Mouse (Mus musculus): ENCODE data around the gene Hoxd4. TPM values are rescaled to one million over a fixed set of nuclear protein-coding genes. Genes with fewer than 3 reads are reported as not detected.

Gene Hoxd4
- polyA plus RNA-seq, 1 experiment = 6.7 TPM

DNA sequence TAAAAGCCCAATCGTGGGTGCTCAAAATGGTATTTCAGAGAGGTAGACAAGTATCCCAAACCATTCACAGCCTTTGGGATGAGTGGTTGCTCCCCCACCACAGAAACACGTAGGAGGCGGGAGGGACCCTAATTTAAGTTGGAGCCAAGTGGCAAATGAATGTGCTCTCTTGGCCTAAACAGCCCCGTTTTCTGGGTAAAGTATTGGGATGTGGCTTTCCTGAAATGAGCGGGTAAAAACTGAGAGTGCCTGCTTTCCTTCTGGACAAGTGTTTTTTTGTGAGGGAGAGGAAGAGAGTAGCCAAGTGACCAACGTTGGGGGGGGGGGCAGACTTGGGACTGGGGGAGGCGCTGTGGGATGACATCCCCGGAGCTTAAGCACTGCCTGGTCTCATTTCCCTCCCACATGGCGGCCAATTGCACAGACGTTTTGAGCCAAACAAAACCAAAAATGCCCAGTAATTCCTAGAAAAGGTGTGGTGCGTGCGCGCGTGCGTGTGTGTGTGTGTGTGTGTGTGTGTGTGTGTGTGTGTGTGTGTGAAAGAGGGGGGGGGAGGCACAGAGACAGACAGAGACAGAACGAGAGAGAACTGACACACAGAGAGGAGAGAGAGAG lies 693 bp upstream of the Hoxd4 start:
- Histone ChIP-seq H3K27ac (ENCODE audit: insufficient read depth, low read length) (peak overlapping the region; percentile 78; the same call in 1 of the 2 replicates), H3K4me1 (ENCODE audit: control insufficient read depth, insufficient read depth, low read length) (no peaks in the 10 kb centered on the region), H3K4me3 (ENCODE audit: insufficient read depth, low read length) (peak overlapping the region; percentile 44)
- TF ChIP-seq POLR2A (IDR thresholded peaks at IDR 0.05; ENCODE audit: low read depth, low read length) = no peak; the same call in 1 of the 2 replicates
- no peak for TF ChIP-seq CTCF (IDR thresholded peaks at IDR 0.05; ENCODE audit: borderline replicate concordance, insufficient read depth, low read length)

DNA sequence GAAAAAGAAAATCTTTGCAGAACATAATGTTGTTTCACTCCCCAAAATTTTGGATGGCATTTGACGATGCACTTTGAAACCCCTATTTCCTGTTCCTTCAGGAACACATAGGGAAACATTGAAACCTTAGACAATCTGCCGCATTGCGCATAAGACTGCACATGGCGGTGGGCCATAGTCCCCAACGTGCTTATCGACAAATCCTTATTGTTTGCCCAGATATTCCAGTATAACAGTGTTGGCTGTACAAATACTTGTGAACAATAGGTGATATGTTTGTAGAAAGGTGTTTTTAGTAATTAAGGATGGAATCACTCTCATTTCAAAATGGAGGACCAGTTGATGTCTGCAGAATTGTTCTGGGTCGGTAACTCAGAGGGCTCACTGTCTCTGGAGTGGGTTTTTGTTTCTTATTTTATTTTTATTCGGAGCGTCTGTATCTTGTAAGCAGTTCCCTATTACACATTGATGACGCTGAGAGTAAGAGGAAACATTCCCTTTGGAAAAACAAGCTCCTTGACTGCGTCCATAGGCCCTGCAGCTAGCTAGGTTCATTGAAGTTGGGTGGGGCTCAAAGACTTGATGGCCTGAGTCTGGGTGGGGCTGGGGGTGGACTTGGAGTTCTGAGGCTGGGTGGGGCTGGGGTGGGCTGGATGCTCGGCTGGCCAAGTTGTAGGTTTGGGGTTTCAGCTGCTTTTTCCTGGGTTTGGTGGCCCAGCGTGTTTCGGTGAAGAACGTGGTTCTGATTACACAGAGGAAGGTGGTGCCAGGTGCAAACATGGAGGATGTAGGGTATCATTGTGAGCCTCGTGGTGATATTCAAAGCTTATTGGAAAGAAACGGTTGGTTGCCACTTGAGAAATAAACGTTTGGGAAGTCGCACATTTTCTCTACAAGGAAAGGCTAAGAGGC lies 1.8 kb downstream of the Hoxd4 start:
- TF ChIP-seq POLR2A (IDR thresholded peaks at IDR 0.05; ENCODE audit: low read depth, low read length) (no peak; the same call in 1 of the 2 replicates), CTCF (IDR thresholded peaks at IDR 0.05; ENCODE audit: borderline replicate concordance, insufficient read depth, low read length) (no peak)
- Histone ChIP-seq H3K4me1 (ENCODE audit: control insufficient read depth, insufficient read depth, low read length) (no peaks in the 10 kb centered on the region), H3K27ac (ENCODE audit: insufficient read depth, low read length) (peak overlapping the region; percentile 72), H3K4me3 (ENCODE audit: insufficient read depth, low read length) (0 out of 2 replicates have a peak overlapping the region, but pooled peaks have one; percentile 2)

DNA sequence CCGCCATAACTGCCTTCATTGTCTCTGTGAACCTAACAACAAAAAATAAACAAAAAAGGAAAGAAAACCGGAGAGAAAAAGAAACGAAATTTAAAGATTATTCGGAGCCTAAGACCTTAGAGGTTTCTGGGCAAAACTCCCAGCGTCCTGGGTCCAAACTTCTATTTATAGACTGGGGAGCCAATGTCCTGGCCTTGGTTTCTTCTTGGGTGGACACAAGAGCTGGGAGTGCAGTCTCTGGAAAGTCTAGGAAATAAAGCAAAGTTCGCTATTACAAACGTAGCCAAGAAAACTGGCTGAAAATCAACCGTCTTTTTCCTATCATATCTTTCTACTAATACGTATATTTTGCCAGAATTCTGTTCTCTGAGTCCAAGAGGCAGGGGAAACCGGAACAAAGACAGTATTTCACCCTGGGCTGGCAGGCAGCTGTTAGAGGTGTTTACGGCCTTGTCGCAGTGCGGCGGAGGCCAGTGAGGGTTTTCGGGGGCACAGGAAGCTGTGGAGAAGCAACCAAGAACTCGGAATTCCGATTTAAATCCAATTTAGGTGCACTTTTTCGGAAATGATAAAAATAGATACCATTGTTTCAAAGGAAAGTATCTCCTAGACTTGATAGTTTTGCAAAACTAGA lies 2.5 kb downstream of the Hoxd4 start:
- TF ChIP-seq CTCF (IDR thresholded peaks at IDR 0.05; ENCODE audit: borderline replicate concordance, insufficient read depth, low read length) (no peak), POLR2A (IDR thresholded peaks at IDR 0.05; ENCODE audit: low read depth, low read length) (no peak)
- H3K4me3 ChIP-seq (ENCODE audit: insufficient read depth, low read length) = no peak overlapping the region
- no peaks in the 10 kb centered on the region for H3K4me1 ChIP-seq (ENCODE audit: control insufficient read depth, insufficient read depth, low read length)
- peak overlapping the region; percentile 72 for H3K27ac ChIP-seq (ENCODE audit: insufficient read depth, low read length)

DNA sequence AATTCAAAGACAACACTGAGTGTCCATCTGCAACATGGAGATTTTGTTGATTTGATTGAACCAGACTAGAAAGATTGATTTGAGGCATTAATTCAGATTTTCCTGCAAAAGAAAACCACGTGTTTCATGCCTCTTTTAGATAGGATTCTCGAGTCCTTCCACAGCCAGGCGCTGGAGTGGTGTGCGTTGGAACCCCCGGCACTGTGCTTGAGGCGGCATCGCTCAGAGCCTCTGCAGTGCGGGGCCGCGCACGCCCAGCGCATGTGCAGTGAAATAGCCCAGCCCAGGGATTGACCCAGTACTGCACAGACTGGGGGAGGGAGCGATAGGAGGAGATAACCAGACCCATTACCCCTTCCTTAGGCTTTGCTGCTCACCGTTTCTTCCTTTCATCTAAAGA lies 3.2 kb downstream of the Hoxd4 start:
- TF ChIP-seq POLR2A (IDR thresholded peaks at IDR 0.05; ENCODE audit: low read depth, low read length) = peak; percentile 62
- no peak for TF ChIP-seq CTCF (IDR thresholded peaks at IDR 0.05; ENCODE audit: borderline replicate concordance, insufficient read depth, low read length)
- no peak overlapping the region for H3K4me3 ChIP-seq (ENCODE audit: insufficient read depth, low read length)
- no peaks in the 10 kb centered on the region for H3K4me1 ChIP-seq (ENCODE audit: control insufficient read depth, insufficient read depth, low read length)
- peak overlapping the region; percentile 72 for H3K27ac ChIP-seq (ENCODE audit: insufficient read depth, low read length)

DNA sequence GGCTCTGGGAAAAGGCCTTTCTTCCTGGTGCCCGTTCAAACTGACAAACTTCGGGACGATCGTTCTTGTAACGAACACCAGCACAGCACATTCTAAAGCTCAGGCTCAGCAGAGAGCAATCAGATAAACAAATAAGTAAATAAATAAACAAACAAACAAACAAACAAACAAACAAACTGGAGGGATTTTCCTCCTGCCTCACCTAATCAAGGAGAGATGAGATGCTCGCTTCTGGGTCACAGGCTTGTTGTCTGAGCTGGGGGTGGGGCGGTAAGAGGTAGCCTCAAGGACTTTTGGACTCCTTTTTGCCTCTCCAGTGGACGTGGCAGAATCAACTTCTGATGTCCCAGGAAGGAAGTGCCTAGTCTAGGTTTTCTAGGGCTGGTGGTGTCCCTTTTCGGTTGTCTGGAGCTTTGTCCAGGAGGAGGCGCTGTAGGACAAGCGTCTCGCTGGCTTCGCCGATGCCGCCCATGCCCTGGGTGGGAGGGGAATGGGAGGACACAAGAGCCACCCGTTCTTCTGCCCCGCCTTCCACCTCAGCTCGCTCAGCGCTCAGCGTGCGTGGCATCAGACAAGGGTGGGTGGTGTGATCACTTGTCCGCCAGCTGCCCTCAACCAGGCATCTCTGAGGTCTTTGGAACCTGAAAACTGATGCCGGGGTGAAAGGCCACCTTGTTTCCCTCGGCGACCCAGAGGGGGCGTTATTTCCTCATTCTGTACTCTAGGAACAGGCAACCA lies 3.9 kb downstream of the Hoxd4 start:
- TF ChIP-seq CTCF (IDR thresholded peaks at IDR 0.05; ENCODE audit: borderline replicate concordance, insufficient read depth, low read length) = peak; percentile 86
- peak; percentile 39; the same call in 1 of the 2 replicates for TF ChIP-seq POLR2A (IDR thresholded peaks at IDR 0.05; ENCODE audit: low read depth, low read length)
- Histone ChIP-seq H3K27ac (ENCODE audit: insufficient read depth, low read length) (peak overlapping the region; percentile 8; the same call in 1 of the 2 replicates), H3K4me3 (ENCODE audit: insufficient read depth, low read length) (no peak overlapping the region), H3K4me1 (ENCODE audit: control insufficient read depth, insufficient read depth, low read length) (no peaks in the 10 kb centered on the region)

DNA sequence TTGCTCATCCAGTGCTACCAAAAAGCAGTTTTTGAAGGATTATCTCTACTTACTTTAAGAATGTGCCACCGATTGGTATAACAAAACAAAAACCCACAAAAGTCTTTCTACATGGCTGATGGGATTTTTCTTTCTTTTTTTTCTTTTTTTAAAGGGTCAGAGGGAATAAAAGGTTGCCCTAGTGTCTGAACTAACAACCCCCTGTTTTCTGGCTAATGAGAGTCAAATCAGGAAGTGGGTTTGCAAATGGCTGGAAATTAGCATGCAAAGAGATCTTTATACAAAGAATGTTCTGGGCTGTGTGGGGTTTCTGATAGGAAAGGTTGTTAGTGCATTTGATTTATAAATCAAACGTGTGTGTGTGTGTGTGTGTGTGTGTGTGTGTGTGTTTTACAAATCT lies 8.7 kb downstream of the Hoxd4 start:
- no peak overlapping the region for H3K4me3 ChIP-seq (ENCODE audit: insufficient read depth, low read length)
- H3K27ac ChIP-seq (ENCODE audit: insufficient read depth, low read length) = no peak overlapping the region
- no peaks in the 10 kb centered on the region for H3K4me1 ChIP-seq (ENCODE audit: control insufficient read depth, insufficient read depth, low read length)
- no peak for TF ChIP-seq POLR2A (IDR thresholded peaks at IDR 0.05; ENCODE audit: low read depth, low read length)
- no peak for TF ChIP-seq CTCF (IDR thresholded peaks at IDR 0.05; ENCODE audit: borderline replicate concordance, insufficient read depth, low read length)

DNA sequence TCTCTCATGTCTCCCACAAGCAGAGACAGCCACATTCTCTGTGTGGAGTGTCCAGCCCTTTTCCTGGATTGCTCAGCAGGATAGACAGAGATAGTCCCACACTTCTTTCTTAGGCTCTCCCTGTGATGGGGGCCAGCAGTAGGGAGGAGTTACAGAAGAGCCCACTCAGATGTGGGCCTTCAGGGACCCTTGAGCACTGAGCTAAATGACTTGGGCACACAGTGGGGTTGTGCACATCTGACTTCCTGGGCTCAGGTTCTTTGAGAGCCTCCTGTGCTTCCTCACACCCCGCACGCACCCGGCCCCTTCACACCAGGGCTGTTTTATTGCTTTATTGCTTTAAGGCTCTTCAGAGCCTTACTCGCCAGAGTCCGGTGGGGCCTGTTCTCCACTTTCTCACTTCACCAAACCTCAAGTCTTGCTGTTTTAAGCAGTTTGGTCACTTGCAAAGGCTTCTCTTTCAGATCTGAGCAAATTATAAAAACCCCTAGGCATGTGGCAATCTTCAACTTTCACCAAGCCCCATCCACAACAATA lies 9.3 kb downstream of the Hoxd4 start:
- TF ChIP-seq CTCF (IDR thresholded peaks at IDR 0.05; ENCODE audit: borderline replicate concordance, insufficient read depth, low read length) = no peak
- no peak for TF ChIP-seq POLR2A (IDR thresholded peaks at IDR 0.05; ENCODE audit: low read depth, low read length)
- Histone ChIP-seq H3K4me1 (ENCODE audit: control insufficient read depth, insufficient read depth, low read length) (no peaks in the 10 kb centered on the region), H3K27ac (ENCODE audit: insufficient read depth, low read length) (no peak overlapping the region), H3K4me3 (ENCODE audit: insufficient read depth, low read length) (no peak overlapping the region)

DNA sequence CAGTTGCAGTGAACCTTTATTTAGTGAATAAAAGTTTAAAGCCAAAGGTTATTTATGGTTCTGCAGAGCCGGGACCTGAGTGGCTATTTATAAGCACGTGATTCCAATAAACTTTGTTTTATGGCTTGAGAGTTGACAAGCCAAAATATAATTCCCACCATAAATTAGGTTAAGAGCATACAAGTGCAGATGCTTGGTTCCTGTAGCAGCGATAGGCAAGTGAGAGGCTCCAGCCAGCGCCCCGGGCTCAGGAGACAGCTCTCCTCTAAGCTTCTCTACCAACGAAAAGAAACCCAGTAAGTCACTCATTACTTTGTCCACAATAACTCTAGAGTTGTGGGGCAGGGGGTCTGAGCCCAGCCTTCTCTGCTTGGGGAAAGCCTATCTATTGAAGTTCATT lies 10.2 kb downstream of the Hoxd4 start:
- H3K27ac ChIP-seq (ENCODE audit: insufficient read depth, low read length) = no peak overlapping the region
- no peak overlapping the region for H3K4me3 ChIP-seq (ENCODE audit: insufficient read depth, low read length)
- TF ChIP-seq CTCF (IDR thresholded peaks at IDR 0.05; ENCODE audit: borderline replicate concordance, insufficient read depth, low read length) (no peak), POLR2A (IDR thresholded peaks at IDR 0.05; ENCODE audit: low read depth, low read length) (no peak)
- H3K4me1 ChIP-seq (ENCODE audit: control insufficient read depth, insufficient read depth, low read length) = no peaks in the 10 kb centered on the region

DNA sequence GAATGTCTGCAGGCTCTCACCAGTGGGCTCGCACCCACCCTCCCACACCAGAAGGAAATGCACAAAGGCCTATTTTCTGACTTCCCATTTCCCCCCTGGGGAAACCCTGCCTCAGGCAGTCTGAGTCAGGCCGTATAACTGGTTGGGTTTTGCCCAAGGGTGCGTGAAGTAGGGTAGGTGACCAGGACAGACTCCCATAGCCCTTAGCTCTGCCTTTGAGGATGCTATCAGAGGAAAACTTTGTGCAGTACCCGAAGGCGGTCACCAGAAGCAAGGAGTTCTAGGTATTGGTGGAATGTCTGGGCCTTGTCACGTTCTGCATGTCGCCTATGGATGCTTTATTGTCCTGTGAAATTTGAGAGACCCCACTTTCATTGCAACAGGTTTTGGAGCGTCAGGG lies 11.2 kb downstream of the Hoxd4 start:
- Histone ChIP-seq H3K4me3 (ENCODE audit: insufficient read depth, low read length) (no peak overlapping the region), H3K27ac (ENCODE audit: insufficient read depth, low read length) (no peak overlapping the region), H3K4me1 (ENCODE audit: control insufficient read depth, insufficient read depth, low read length) (no peaks in the 10 kb centered on the region)
- TF ChIP-seq POLR2A (IDR thresholded peaks at IDR 0.05; ENCODE audit: low read depth, low read length) = no peak
- no peak for TF ChIP-seq CTCF (IDR thresholded peaks at IDR 0.05; ENCODE audit: borderline replicate concordance, insufficient read depth, low read length)
